In genomic region chr9:14378151-14378550, GRCm38 (mm10) we compare ENCODE assay signal across 9 mouse cellular contexts. TPM values are rescaled to one million over a fixed set of nuclear protein-coding genes. Genes with fewer than 3 reads are reported as not detected.
DNase-seq lines count a peak whose midpoint lies in the region; ATAC-seq lines count a peak whose summit lies in the region.
"Had no signal": no experiment of that assay in that cellular context is flagged by ENCODE, and none has a peak within 500 bp of the region (broad histone marks: within the 10 kb centered on the region; RNA-seq: fewer than 3 reads in every experiment).

No protein-coding gene starts in this region.

- H3K4me3 ChIP-seq in megakaryocyte, embryonic 14.5 days (replicated peaks): peak overlapping the region; percentile 96
- H3K4me3 ChIP-seq: hindbrain, embryonic 15.5 days; midbrain, embryonic 12.5 days had no signal

- peak; percentile 63 to 68 for DNase-seq in cerebellum, adult 18-20 months
- no peak for DNase-seq in cerebellum, postnatal 4 days (ENCODE audit: low spot score in 2 of 2)
- peak; percentile 57 for DNase-seq in kidney, postnatal 10 days
- DNase-seq in embryo, embryonic 10 days (ENCODE audit: low spot score): no peak
- no peak for DNase-seq in natural killer cell, adult 2 months (ENCODE audit: low spot score in 2 of 2)

- peaks cover 33% of the 10 kb centered on the region for H3K36me3 ChIP-seq in megakaryocyte, embryonic 14.5 days (replicated peaks; ENCODE audit: low read length)
- H3K36me3 ChIP-seq: hindbrain, embryonic 15.5 days; midbrain, embryonic 12.5 days had no signal

- no peak for ATAC-seq in megakaryocyte, adult 5-6 weeks (ENCODE audit: poor library complexity, severe bottlenecking)

- H3K27me3 ChIP-seq in megakaryocyte, embryonic 14.5 days (replicated peaks): no peaks in the 10 kb centered on the region
- H3K27me3 ChIP-seq: hindbrain, embryonic 15.5 days had no signal

- no peaks in the 10 kb centered on the region for H3K9me3 ChIP-seq in megakaryocyte, embryonic 14.5 days
- H3K9me3 ChIP-seq: hindbrain, embryonic 15.5 days; midbrain, embryonic 12.5 days had no signal

- peaks cover 90% of the 10 kb centered on the region for H3K4me1 ChIP-seq in megakaryocyte, embryonic 14.5 days

RNA-seq across cellular contexts. Expression of gene Endod1, which starts 3.2 kb away (rescaled TPM):
- polyA plus RNA-seq in megakaryocyte, embryonic 14.5 days (2012; ENCODE audit: insufficient read depth, low replicate concordance): 34.6 and 107 TPM in 2 replicates
- total RNA-seq in megakaryocyte, adult 5-6 weeks (2015): 9.4 and 11.8 TPM in 2 replicates
- 10.3 and 11.7 TPM in 2 replicates for total RNA-seq in megakaryocyte, adult 5-6 weeks (2017)

Comparison
In these comparisons a context has a peak if more than half of its experiments do, and no peak if none do; other contexts are left out.
1. DNase-seq: peak in cerebellum, adult 18-20 months (2 of 2) and kidney, postnatal 10 days (single experiment); none in cerebellum, postnatal 4 days (0 of 2), embryo, embryonic 10 days (single experiment) and natural killer cell, adult 2 months (0 of 2).